Mouse (Mus musculus): ENCODE data around the gene Nek1. TPM values are rescaled to one million over a fixed set of nuclear protein-coding genes. Genes with fewer than 3 reads are reported as not detected.
A peak's percentile ranks its signal among the peaks of the same experiment; 100 is the strongest.
"Not testable (repeated sequence)": the region's sequence is repeated elsewhere in the genome, so short reads cannot be mapped to it uniquely, and the experiment has no call there.

The Nek1 gene
- total RNA-seq, 2 experiments from 2014 or later: 29.9 to 31.8 TPM

DNA sequence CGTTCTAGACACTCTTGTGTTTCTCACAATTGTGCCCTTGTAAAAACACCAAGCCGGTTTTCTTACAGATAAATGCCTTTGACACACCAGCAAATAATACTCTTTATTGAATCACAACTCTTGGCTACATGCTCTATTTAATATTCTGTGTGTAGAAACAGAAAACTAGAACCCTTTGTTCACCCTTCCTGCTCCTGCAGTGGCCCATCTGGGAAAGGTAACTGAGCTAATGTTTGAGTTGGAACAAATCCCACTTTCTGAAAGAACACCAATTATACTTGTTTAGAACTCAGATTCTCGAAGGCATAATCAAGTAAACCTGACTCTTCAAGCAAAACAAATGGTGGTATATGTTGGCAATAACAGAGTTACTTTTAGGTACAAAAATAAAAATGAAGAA is 27.3 kb upstream of the Nek1 start:
- TF ChIP-seq CTCF (IDR thresholded peaks at IDR 0.05): no peak
- no peak overlapping the region for H3K27ac ChIP-seq
- H3K4me3 ChIP-seq: no peak overlapping the region
- intact Hi-C loops (cut with DNase I): no loop called here
- DNase-seq (ENCODE audit: extremely low spot score in 1 of 2, low spot score in 2 of 2): no peak

DNA sequence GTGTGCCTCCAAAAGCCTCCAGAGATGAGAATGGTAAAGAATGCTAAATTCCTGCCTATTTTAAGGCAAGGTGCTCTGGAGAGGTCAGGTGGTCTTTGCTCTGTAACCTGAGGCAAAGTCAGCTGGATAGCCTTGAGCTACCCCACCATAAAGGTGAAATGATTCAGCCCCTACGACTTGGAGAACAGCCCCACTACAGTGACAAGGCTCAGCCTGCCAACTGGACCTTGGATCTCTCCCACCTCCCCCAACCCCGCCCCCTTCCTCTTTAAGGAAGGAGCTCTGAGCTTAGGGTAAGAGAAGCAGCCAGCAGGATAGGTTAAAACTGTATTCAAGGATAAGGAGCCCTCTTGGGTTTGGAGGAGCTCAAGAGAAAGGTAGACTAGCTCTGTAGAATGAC is 23.9 kb upstream of the Nek1 start:
- intact Hi-C loops (cut with DNase I): no loop called here
- no peak for TF ChIP-seq CTCF (IDR thresholded peaks at IDR 0.05)
- no peak overlapping the region for H3K4me3 ChIP-seq
- no peak for DNase-seq (ENCODE audit: extremely low spot score in 1 of 2, low spot score in 2 of 2)
- H3K27ac ChIP-seq: no peak overlapping the region

DNA sequence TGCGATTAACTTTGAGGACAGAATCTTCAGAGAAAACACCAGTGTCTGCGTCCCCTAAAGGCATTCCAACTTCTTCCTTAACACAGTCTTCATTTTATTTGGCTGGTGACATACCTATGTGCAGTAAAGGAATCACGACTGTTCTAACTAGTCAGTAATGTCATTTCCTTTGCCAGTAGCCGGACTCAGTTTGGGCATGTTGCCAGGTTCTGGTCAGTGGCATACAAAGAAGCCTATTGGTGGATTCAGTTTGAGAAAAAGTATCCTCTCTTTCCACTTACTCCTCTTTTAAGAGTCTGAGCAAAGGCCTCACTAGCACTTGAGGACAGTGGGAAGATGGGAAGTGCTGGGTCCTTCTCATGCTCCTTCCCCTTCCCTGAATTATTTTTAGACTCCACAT is 21.2 kb upstream of the Nek1 start:
- H3K4me3 ChIP-seq: no peak overlapping the region
- no peak for DNase-seq (ENCODE audit: extremely low spot score in 1 of 2, low spot score in 2 of 2)
- no peak for TF ChIP-seq CTCF (IDR thresholded peaks at IDR 0.05)
- no peak overlapping the region for H3K27ac ChIP-seq
- intact Hi-C loops (cut with DNase I): no loop called here

DNA sequence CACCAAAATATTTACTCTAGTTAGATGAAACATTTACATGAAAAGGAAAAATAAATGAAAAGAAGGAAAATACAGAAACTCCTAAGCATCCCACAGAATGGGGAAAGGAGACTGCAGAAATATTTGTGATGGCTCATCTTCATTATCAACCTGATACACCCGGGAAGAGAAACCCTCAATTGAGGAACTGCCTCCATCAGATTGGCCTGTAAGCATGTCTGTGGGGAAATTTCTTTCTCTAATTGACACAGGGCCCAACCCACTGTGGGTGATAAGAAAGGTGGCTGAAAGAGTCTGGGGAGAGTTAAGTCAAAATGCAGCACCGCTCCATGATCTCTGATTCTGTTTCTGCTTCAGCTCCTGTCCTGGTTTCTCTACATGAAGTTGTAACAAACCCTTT is 19.5 kb upstream of the Nek1 start:
- no peak for TF ChIP-seq CTCF (IDR thresholded peaks at IDR 0.05)

DNA sequence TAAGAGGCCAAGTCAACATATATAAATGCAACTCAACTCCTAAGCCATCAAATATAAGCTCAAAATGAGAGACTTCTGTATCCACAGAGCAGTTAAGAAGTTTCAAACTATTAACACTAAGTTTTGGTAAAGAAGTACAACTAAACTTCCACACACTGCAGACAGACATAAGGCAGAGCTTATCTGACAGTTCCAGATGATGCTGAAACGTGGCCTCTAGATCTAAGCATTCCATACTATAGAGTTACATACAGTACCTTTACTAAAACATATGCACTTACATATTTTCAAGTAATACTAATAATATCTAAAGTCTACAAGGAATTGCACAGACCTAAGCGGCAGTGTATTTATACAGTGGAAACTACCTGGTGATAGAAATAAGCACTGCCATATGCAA is 18.2 kb upstream of the Nek1 start:
- Histone ChIP-seq H3K27ac (no peak overlapping the region), H3K4me3 (no peak overlapping the region)
- TF ChIP-seq CTCF (IDR thresholded peaks at IDR 0.05): no peak
- intact Hi-C loops (cut with DNase I): no loop called here
- no peak for DNase-seq (ENCODE audit: extremely low spot score in 1 of 2, low spot score in 2 of 2)

More for the DNA sequence above, 19.5 kb upstream of the Nek1 start:
- no peak for DNase-seq (ENCODE audit: extremely low spot score in 1 of 2, low spot score in 2 of 2)
- Histone ChIP-seq H3K4me3 (no peak overlapping the region), H3K27ac (no peak overlapping the region)
- intact Hi-C loops (cut with DNase I): no loop called here

GRCm38 (mm10) chr8:60976818-60977217 is 16.2 kb upstream of the Nek1 start:
- Histone ChIP-seq H3K4me3 (no peak overlapping the region), H3K27ac (no peak overlapping the region)
- no peak for TF ChIP-seq CTCF (IDR thresholded peaks at IDR 0.05)
- no peak for DNase-seq (ENCODE audit: extremely low spot score in 1 of 2, low spot score in 2 of 2)
- intact Hi-C loops (cut with DNase I): no loop called here

DNA sequence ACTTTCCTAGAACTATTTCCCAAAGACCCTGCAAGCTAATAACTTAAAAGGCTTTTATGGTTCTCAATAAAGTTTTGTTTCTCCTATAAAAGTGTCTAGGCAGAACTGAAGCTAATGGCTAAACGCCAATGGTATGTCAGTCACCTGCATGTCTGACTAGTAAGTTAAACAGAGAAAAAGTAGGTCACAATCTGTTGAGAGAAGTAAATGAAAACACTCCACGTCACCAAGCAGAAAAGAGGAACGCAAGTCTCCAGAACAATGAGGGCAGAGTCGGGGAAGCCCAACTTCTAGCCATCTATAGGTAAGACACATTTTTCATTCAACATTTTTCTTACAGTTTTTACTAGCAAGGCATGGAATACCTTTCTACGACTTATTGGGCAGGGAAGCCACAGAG is 14.5 kb upstream of the Nek1 start:
- intact Hi-C loops (cut with DNase I): no loop called here
- no peak overlapping the region for H3K4me3 ChIP-seq
- no peak for DNase-seq (ENCODE audit: extremely low spot score in 1 of 2, low spot score in 2 of 2)
- no peak for TF ChIP-seq CTCF (IDR thresholded peaks at IDR 0.05)
- no peak overlapping the region for H3K27ac ChIP-seq

GRCm38 (mm10) chr8:60981388-60981787 is 11.6 kb upstream of the Nek1 start:
- TF ChIP-seq CTCF (IDR thresholded peaks at IDR 0.05): no peak
- H3K4me3 ChIP-seq: no peak overlapping the region
- intact Hi-C loops (cut with DNase I): loop anchor here (5.0 to 10.0 kb wide), 3 partner anchors 349 to 506 kb away; partner anchors contain the start of genes Aadat, Cbr4, Gm10283 and Mfap3l
- no peak overlapping the region for H3K27ac ChIP-seq
- no peak for DNase-seq (ENCODE audit: extremely low spot score in 1 of 2, low spot score in 2 of 2)

- peak within 1 kb of the TSS; percentile 93 for H3K27ac ChIP-seq
- no peak; the same call in 1 of the 2 replicates for TF ChIP-seq CTCF (IDR thresholded peaks at IDR 0.05)
- peak within 1 kb of the TSS; percentile 92 for H3K4me3 ChIP-seq
- DNase-seq (ENCODE audit: extremely low spot score in 1 of 2, low spot score in 2 of 2): peak; percentile 97 to 98
- intact Hi-C loops (cut with DNase I): loop anchor here (1.0 to 10.0 kb wide), 6 partner anchors 10 to 504 kb away; partner anchors contain the start of genes Aadat, Cbr4, Gm10283 and Hpf1
Observed at GRCm38 (mm10) chr8:60982701-60983687, 10.0 kb upstream of the Nek1 start, which contains the start of gene Clcn3. Gene Clcn3, minus strand, starts transcription at chr8:60983300.

GRCm38 (mm10) chr8:60983688-60984079 is 9.3 kb upstream of the Nek1 start:
- Histone ChIP-seq H3K27ac (peak overlapping the region; percentile 82), H3K4me3 (peak overlapping the region; percentile 92)
- TF ChIP-seq CTCF (IDR thresholded peaks at IDR 0.05): peak; percentile 56
- intact Hi-C loops (cut with DNase I): loop anchor here (1.0 to 10.0 kb wide), 6 partner anchors 10 to 504 kb away; partner anchors contain the start of genes Aadat, Cbr4, Gm10283 and Hpf1
- peak; percentile 52 to 55 for DNase-seq (ENCODE audit: extremely low spot score in 1 of 2, low spot score in 2 of 2)

DNA sequence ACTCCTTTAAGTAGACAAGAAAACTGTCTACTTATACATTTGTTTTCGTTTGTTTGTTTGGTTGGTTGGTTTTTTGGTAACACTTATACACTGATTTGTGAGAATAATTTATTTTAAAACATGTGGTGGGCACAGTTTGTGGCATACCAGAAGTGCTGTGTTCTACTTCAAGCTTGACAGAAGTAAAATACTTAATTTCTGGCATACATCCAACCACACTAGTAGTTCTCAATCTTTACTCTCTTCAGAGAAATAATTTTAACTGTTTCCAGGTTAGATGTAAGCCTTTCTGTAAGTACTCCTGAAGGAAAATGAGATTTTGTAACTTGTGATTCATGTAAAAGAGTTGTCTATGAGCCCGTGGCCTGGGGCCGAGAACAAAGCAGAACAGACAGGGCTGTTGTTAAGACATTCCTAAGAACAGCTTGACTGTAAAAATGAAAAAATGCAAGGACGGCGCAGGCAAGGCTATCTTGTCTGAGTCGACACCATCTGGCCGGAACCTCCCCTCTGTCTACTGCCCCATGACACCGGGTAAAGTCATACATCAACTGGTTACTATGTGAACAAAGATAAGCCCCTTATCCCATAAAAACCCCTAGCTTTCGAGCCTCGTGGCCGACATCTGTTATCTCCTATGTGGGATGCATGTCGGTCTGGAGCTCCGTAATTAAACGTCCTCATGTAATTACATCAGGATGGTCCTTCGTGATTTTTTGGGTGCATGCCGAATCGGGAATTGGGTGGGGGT is 8.6 kb upstream of the Nek1 start:
- not testable (repeated sequence) for H3K27ac ChIP-seq; H3K4me3 ChIP-seq; DNase-seq (ENCODE audit: extremely low spot score in 1 of 2, low spot score in 2 of 2)
- intact Hi-C loops (cut with DNase I): loop anchor here (5.0 to 10.0 kb wide), 3 partner anchors 352 to 503 kb away; partner anchors contain the start of genes Aadat, Cbr4, Gm10283 and Mfap3l

- peak overlapping the region; percentile 82 for H3K4me3 ChIP-seq
- TF ChIP-seq CTCF (IDR thresholded peaks at IDR 0.05): no peak
- peak overlapping the region; percentile 80 for H3K27ac ChIP-seq
- DNase-seq (ENCODE audit: extremely low spot score in 1 of 2, low spot score in 2 of 2): no peak
- intact Hi-C loops (cut with DNase I): loop anchor here (5.0 kb wide), 1 partner anchor 230 kb away; the partner anchor contains the start of gene Sh3rf1
Observed at GRCm38 (mm10) chr8:60992561-60992909, 460 bp upstream of the Nek1 start.

Data from left cerebral cortex, adult 2 months (tissue).